Mouse (Mus musculus) left cerebral cortex, postnatal 25 days (tissue): ENCODE results near the gene A3galt2. TPM values are rescaled to one million over a fixed set of nuclear protein-coding genes. Genes with fewer than 3 reads are reported as not detected.

ENCODE experiments used
- DNase-seq, 2 experiments: peaks; one replicate each; pipeline ENCODE4 v3.0.0; 2022; ENCODE audit warnings: low spot score in 2 of 2, mixed read lengths in 1 of 2
- intact Hi-C: fragments of 180-260 bp; cut with DNase I; formaldehyde crosslinking; loops from one replicate; pipeline ENCODE4 v1.15.1; 2025
- total RNA-seq, 2 experiments: library from RNA; stranded (reverse); gene quantifications; 2 replicates each; pipeline ENCODE4 v1.2.3; 2021

Gene A3galt2
- total RNA-seq, 2 experiments from 2014 or later = 0.25 to 0.32 TPM

DNA sequence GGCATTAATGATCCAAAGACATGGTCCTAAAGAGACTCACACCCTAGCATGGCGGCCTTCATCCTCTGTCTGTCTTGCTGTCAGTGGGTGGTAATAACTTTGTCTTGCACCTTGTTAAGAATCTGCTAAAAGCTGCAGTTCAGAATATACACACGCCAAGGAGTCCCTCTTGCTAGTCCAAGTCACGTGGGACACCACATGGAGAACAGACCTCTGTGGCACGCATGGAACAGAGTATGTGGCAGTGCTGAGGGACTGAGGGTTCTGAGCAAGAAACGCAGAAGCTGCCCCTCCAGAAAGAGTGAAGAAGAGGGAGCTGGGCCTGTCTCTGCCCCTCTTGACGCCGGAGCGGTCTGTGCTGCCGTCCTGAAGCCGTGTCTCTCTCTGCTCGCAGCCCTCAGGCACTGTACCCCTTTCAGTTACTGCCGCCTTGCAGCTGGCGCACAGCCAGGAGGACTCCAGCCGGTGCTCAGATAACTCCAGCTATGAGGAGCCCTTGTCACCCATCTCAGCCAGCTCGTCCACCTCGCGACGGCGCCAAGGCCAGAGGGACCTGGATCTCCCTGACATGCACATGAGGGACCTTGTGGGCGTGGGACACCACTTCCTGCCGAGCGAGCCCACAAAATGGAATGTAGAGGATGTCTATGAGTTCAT lies 7.4 kb upstream of the A3galt2 start:
- no peak for DNase-seq
- intact Hi-C loops = no loop called here

DNA sequence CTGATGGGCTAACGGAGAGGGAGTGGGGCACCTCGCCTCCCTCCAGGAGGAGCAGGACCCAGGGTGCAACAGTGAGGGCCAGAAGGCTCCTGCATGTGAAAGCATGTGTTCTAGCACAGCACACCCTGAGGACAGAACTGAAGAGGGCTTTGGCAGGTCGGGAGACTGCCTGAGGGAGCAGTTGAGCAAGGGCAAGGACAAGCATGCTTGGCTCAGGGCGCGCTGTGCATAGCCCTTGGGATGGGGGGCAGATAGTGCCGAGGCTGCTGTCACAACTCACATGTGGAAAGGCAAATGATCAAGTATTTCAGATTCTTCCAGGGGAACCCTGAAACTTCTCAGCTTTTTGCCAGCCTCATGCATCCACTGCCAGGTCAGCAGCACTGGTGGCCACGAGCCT lies 6.9 kb upstream of the A3galt2 start:
- intact Hi-C loops = no loop called here
- DNase-seq = no peak

DNA sequence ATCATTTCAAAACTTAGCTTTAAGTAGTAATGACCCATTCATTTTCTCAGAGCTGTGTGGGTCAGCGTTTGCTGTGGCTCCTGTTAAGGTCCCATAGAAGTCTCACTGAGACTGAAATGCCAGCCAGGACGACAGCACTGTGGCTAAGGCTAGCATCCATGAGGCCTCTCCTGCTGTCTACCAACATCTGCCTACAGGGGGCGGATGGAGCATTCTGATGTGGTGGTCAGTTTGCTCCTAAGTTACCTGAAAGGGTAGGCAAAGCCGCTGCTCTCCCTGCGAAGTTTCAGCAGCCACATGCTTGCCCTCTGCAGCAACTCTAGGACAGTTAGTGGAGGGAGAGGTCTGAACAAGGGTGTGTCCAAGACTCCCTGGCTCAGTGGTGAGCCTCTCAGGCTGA lies 4.2 kb upstream of the A3galt2 start:
- intact Hi-C loops = no loop called here
- DNase-seq = no peak

DNA sequence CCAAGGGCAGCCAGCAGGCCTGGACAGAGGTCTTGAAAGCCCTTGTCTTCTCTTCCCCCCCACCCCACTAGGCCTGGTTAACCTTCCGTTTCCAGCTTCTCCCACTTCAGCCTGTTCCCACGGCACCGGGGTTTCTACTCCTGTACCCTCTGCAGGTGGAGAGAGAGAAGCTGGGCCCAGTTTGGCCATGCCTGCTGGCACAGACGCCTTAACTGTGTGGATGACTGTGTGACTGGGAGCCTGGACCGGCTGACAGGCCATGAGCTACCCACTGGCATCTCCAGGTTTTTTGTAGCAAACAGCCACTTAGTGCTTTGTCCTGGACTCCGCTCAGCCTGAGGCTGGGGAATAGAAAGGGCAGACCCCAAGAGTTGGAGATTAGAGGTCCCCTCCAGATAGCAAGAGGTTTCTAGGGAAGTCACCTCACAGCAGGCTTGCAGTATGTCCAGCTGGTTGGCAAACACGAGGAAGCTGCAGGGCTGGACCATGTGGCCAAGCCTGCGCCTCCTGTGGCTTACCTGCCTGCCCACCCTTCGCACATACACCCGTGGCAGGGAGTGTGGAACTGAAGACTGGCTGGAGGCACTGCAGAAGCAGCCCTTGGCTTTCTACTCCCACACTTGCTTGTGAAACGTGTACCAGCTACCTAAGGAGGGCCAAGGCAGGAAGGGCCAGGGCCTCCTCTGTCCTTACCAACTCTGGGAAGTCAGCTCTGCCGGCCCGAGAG lies 3.0 kb upstream of the A3galt2 start:
- DNase-seq = no peak
- intact Hi-C loops = no loop called here

DNA sequence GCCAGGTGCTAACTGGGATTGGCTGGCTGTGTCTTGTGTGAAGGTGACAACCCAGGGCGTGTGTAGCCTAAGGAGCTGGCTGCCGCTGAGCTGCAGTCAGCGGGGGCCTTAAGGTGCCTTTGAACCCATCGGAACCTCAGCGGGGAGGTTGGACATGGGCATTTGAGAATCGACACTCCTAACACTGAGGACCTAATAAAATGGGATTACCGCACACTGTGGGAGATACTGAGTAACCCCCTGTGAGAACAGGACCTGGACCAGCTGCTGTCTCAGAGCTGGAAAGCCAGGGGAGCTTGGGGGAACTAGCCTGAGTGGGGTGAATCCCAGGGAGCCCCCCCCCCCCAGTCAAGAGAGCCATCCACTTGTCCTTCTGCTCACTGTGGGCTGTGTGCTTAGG lies 1.6 kb upstream of the A3galt2 start:
- intact Hi-C loops = no loop called here
- no peak for DNase-seq

DNA sequence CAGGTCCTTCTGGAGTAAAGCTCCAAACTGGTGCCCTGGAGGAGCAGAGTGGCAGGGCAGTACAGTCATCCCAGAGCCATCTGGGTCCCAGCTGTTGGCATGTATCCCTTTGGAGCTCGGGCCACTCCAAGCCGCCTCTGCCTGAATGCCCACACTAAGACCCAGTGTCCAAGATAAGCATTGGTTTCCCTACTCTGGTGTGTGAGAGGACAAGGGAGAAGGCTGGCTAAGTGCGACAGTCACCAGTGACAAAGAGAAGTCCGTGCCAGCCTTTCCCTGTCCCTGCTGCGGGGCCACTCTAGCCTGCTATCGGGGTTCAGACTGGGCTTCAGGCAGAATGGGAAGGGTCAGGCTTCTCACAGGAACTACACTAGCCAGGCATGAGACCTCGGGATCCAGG lies 736 bp downstream of the A3galt2 start:
- DNase-seq = no peak
- intact Hi-C loops = no loop called here

DNA sequence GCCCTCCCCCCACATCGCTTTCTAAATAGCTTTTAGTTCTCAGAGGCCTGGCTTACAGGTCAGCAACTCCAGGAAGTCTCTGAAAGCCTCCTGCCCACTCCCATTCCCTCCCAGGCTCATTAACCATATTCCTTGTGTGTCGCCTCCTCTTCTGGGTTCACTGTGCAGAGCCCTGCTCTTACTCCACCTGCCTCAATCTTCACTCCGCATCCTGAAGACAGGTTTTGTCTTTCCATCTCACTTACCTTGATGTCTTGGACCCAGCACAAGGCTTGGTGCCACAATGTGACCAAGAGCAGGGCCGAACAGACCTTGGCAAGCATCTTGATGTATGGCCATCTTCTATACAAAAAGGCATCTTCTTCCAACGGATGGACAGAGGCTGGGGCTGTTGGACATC lies 4.0 kb downstream of the A3galt2 start:
- DNase-seq = no peak
- intact Hi-C loops = no loop called here

DNA sequence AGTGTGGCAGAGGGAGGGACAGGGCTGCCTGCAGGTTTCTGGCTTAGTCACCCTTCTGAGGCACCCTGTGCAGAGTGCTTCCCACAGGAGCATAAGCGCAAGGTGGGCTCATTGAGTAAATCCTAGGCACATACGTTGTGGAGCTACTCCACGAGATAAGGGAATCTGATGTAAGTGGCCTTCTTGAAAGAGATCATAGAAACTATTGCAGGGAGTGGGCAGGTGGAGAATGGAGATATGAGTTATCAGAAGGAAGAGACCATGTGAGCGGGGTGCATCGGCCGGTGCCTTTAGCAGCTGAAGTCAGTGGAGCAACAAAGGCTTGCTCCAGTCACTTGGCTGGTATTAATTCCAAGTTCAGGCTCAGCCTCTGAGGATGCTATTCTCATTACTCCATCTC lies 4.9 kb downstream of the A3galt2 start:
- intact Hi-C loops = no loop called here

DNA sequence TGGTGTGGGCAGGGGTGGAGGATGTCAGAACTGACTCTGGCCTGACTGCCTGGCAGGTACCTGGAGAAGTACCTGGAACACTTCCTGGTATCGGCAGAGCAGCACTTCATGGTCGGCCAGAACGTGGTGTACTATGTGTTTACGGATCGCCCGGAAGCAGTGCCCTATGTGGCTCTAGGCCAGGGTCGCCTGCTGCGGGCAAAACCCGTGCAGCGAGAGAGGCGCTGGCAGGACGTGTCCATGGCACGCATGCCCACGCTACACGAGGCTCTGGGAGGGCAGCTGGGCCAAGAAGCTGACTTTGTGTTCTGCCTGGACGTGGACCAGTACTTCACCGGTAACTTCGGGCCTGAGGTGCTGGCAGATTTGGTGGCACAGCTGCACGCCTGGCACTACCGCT lies 11.8 kb downstream of the A3galt2 start:
- no peak for DNase-seq
- intact Hi-C loops = no loop called here

More for the DNA sequence above, 4.9 kb downstream of the A3galt2 start:
- DNase-seq = no peak

DNA sequence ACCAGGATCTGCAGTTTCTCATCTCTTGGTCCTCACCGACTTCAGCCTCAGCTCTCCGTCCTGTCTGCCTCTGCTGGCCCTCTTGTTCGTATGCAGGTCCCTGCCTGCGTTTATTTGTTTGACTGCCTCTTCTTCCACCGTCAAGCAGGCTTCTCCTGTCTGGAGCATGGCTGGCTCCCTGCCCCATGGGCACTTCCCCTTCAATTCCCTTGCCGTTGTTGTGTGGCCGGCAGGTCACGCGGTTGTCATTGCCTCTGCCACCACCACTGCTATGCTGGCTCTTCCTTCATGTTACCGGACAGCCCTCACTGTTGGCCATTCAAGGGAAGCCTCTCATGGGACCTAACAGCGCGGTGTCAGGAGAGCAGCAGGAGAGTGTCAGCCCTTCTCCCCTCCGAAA lies 13.0 kb downstream of the A3galt2 start:
- intact Hi-C loops = no loop called here
- DNase-seq = no peak

DNA sequence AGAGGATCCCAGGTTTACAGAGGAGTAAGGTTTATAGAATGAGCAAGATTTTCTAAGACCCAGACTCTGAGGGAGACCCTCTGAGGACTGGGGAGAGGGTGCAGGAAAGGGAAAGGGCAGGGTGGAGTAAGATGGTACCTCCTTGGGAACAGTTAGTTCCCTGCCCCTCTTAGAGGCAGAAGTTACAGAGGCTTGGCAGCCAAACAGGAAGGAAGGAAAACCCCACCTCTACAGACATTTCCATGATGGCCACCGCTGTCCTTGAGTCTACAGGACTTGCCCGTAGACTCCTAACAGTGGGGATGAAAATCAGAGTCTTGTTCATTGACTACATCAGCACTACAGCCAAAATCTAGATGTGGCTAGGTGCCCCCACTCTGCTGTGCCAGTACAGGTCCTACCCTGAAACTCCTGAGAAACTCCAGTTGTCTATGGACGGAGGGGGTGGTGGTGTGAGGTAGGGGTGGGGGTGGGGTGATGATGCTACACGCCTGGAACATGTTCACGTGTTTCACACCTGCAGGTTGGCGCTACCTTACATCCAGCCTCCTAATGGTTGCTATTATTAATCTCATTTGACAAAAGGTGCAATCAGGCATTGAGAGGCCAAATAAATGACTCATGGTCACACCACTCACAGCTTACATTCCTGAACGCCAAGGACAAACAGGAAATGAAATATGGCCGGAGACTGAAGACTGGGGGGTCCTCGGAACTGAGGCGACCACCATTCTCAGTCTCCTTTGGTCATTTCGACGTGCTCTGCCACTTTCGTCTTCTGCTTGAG lies 14.6 kb downstream of the A3galt2 start:
- DNase-seq = no peak
- intact Hi-C loops = no loop called here

DNA sequence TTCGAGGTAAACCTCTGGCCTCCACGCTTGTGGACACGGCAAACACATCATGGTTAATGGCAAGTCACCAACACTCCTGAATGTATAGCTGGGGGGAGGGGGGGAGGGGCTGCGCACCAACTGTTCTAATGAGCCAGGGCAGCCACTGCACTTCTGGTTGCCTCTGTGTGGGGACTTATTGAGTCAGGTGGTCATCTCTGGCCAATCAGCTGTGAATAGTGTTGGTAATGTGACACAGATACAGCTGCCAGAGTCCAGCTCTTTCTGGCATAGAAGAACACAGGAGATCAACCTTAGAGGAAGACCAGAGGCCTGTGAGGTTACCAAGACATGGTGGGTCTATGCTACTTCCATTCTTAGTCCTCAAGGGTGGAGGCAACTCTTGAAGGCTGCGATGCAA lies 15.5 kb downstream of the A3galt2 start:
- DNase-seq = no peak
- intact Hi-C loops = no loop called here

DNA sequence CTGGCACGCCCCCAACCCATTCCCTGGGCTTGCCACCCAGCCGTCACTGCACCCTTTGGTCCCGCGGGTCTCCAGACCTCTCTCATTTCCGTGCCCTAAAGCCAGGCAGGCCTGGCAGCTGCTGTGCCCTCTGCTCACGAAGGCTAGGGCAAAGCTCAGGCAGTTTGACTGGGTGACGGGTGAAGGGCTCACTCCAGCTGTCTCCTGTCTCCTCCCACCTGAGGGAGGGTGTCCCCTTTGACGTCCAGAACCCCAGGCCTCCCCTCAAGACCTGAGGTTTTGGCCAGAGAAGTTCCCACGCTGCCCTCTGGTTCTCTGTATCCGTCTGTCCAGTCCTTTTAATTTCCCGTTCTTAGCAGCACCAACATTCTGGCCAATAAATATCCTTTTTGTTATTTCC lies 18.7 kb downstream of the A3galt2 start:
- intact Hi-C loops = loop anchor here (2.0 kb wide), 1 partner anchor 85 kb away; no protein-coding TSS in a partner anchor
- no peak for DNase-seq

DNA sequence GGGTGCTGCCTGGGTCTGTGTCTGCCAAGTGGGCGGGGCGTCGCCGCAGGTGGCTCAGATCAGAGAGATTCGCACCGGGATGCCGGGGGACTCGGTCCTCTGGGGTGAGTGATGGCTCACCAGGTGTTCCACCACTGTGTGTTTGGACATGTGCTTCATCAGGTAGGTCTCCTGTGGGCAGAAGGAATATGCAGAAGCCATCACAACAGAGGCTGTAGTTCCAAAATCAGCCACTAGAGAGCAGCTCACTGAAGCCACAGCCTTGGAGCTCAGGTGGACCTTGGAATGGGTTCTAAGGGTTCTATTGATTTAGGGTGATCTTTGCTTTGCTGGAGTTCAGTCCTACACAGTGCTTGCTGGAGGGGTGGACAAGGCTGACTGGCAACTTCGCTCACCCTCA lies 19.3 kb downstream of the A3galt2 start:
- intact Hi-C loops = loop anchor here (2.0 kb wide), 1 partner anchor 84 kb away; no protein-coding TSS in a partner anchor
- DNase-seq = peak; percentile 50 to 56

DNA sequence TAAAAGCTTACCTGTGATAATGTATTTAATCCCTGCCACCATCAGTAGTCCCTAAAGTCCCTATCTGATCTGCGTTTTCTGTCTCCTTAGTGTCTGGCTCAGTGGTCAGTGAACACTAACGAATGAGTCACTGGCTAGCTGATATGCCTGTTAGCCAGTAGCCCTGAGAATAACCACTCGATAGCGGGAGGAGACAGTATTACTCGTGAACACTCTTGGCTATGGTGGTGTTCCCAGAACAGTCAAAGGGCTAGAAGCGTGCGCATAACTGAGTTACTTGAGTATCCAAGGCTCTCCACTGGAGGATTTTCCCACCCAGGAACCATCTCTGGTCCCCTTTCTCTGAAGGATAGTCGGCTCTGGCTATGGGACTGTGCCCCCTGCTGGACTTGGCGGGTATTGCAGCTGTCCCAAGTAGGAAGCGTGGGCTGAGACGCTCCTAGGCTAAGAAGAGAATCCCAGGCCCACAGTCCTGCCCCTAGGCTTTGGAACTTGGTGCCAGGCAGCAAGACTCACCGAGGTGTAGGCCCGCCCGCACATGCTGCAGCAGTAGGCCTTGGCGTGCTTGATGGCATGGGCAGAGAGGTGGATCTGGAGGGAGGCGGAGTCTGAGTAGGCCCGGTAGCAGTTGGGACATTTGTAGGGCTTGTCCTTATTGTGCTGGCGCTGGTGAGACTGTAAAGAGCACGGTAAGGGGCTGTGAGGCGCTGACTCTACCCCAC lies 21.6 kb downstream of the A3galt2 start:
- intact Hi-C loops = loop anchor here (1.0 to 5.0 kb wide), 3 partner anchors 49 to 164 kb away; no protein-coding TSS in a partner anchor
- peak; percentile 60 to 69 for DNase-seq

DNA sequence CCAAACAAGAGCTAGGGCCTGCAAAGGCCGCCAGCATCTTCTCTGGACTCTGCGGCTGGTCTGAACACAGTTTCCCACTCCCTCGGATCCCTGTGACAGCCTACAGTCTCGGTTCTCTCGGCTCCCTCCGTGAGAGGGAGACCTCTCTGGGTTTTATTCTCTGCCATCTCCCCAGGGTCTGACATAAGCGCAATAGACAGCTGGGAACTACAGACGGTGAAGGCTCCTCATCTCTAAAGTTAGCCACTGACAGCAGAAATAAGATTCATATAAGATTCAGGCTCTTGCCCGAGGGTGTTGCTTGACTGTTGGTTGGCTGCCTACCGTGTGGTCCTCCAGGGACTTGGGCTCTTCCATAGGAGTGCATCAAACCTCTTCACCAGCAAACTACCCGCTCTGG lies 22.4 kb downstream of the A3galt2 start:
- intact Hi-C loops = loop anchor here (1.0 to 5.0 kb wide), 3 partner anchors 50 to 165 kb away; no protein-coding TSS in a partner anchor
- DNase-seq = peak in 1 of 2 experiments; percentile 71

DNA sequence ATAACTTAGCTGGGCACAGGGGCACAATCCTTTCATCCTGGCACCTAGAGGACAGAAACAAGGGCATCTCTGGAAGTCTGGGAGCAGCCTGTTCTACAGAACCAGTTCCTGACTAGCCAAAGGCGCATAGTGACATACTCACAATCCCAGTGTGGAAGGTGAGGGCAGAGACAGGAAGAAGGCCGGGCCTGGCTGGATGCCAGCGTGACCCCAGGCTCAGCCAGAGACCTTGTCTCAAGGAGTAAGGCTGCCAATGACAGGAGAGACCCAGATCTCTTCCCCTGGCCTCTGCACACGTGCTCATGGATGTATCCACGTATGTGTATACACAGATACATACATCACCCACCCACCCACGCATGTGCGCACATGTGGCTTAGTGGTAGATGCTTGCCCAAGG lies 26.9 kb downstream of the A3galt2 start:
- no peak for DNase-seq
- intact Hi-C loops = no loop called here

DNA sequence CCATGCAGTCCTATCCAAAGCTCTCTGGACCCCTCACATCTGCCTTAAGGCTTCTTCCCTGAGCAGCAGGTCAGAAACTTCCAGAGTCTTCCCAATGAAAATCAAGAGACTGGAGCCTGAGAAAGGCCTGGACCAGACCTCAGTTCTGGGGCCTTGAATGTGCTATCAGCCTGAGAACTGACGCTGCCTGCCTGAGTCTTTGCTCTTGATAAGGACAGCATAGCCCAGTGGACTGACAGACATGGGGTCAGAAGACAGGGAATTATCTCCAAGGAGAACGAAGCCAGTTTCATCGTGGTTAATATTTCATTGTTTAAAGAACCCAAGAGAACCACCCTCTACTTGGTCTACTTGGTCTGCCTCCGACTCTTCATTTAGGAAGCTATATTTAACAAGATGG lies 27.5 kb downstream of the A3galt2 start:
- DNase-seq = no peak
- intact Hi-C loops = no loop called here

DNA sequence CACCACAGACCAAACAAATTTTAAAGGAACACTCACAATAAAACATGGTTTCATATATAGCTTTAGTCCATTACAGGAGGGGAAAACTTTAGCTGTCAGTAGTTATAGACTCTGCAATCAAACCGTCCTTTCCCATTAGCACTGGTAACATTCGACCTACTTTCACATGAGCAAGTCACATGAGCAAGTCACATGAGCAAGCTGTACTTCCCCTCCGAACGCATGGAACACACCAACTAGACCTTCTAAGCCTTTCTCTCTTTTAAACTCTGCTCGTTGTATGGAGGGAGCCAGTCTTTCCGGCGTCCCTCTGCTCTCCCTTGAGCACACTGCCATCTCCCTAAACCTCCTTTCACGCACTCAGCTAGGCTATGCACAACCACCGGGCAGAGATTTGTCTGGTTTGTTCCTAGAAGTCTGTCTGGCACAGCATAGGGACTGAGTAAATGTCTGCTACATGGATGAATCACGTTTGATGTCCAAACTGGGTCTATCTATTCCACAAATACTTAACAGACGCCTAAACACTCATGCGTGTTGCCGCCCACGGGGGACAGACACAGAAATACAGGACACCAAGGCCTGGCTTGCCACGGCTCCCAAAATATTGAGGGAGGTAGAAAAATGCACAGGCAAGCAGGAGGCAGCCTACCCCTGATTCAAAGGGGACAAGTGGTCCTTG lies 29.9 kb downstream of the A3galt2 start:
- intact Hi-C loops = no loop called here
- DNase-seq = peak in 1 of 2 experiments; percentile 80
